Mouse (Mus musculus): Measurements from ENCODE around the gene Dnajc12. TPM values are rescaled to one million over a fixed set of nuclear protein-coding genes. Genes with fewer than 3 reads are reported as not detected.
"Not testable (repeated sequence)": the region's sequence is repeated elsewhere in the genome, so short reads cannot be mapped to it uniquely, and the experiment has no call there.

Gene Dnajc12
- polyA plus RNA-seq, 1 experiment = 2.4 TPM

GRCm38 (mm10) chr10:63378948-63379680 is 3.1 kb upstream of the Dnajc12 start:
- Histone ChIP-seq H3K4me3 (no peak overlapping the region), H3K36me3 (ENCODE audit: control insufficient read depth, insufficient read depth) (no peaks in the 10 kb centered on the region), H3K79me2 (ENCODE audit: control insufficient read depth, insufficient read depth) (no peaks in the 10 kb centered on the region), H3ac (ENCODE audit: control insufficient read depth, insufficient read length) (no peak overlapping the region), H3K4me2 (ENCODE audit: low read depth) (no peak overlapping the region), H3K27me3 (ENCODE audit: control insufficient read depth, insufficient read depth, insufficient read length) (no peaks in the 10 kb centered on the region)
- TF ChIP-seq USF1 (IDR thresholded peaks at IDR 0.05; ENCODE audit: low read depth) (peak; percentile 17), TCF3 (IDR thresholded peaks at IDR 0.05; ENCODE audit: insufficient read length, low read depth) (no peak), MYOG (IDR thresholded peaks at IDR 0.05; ENCODE audit: control insufficient read depth in 1 of 3, insufficient read depth in 1 of 3, insufficient read length in 2 of 3, low read depth in 2 of 3) (no peak), MYOD1 (IDR thresholded peaks at IDR 0.05; ENCODE audit: control insufficient read depth in 1 of 3, insufficient read length in 2 of 3, low read depth in 2 of 3) (no peak), CEBPB (IDR thresholded peaks at IDR 0.05; ENCODE audit: insufficient read depth, poor library complexity, severe bottlenecking) (no peak), E2F4 (IDR thresholded peaks at IDR 0.05; ENCODE audit: insufficient read depth) (no peak)

- no peak within 1 kb of the TSS for H3ac ChIP-seq (ENCODE audit: control insufficient read depth, insufficient read length)
- TF ChIP-seq POLR2A (IDR thresholded peaks at IDR 0.05; ENCODE audit: insufficient read length, low read depth) = no peak
- no peak for TF ChIP-seq E2F4 (IDR thresholded peaks at IDR 0.05; ENCODE audit: insufficient read depth)
- no peak for TF ChIP-seq MAX (IDR thresholded peaks at IDR 0.05; ENCODE audit: low read depth)
- no peak for TF ChIP-seq POLR2AphosphoS2 (IDR thresholded peaks at IDR 0.05; ENCODE audit: insufficient read length, low read depth)
- no peak for TF ChIP-seq CEBPB (IDR thresholded peaks at IDR 0.05; ENCODE audit: insufficient read depth, poor library complexity, severe bottlenecking)
- no peak for TF ChIP-seq MYOD1 (IDR thresholded peaks at IDR 0.05; ENCODE audit: control insufficient read depth in 1 of 3, insufficient read length in 2 of 3, low read depth in 2 of 3)
- no peak for TF ChIP-seq MYOG (IDR thresholded peaks at IDR 0.05; ENCODE audit: control insufficient read depth in 1 of 3, insufficient read depth in 1 of 3, insufficient read length in 2 of 3, low read depth in 2 of 3)
- TF ChIP-seq TCF3 (IDR thresholded peaks at IDR 0.05; ENCODE audit: insufficient read length, low read depth) = no peak
- H3K4me2 ChIP-seq (ENCODE audit: low read depth) = peak within 1 kb of the TSS; percentile 94
- H3K79me2 ChIP-seq (ENCODE audit: control insufficient read depth, insufficient read depth) = no peaks in the 10 kb centered on the region
- peak within 1 kb of the TSS; percentile 35 for H3K4me3 ChIP-seq
- H3K27me3 ChIP-seq (ENCODE audit: control insufficient read depth, insufficient read depth, insufficient read length) = no peaks in the 10 kb centered on the region
- no peaks in the 10 kb centered on the region for H3K36me3 ChIP-seq (ENCODE audit: control insufficient read depth, insufficient read depth)
Observed at GRCm38 (mm10) chr10:63381498-63382280, 554 bp upstream of the Dnajc12 start, which contains the start of gene Sirt1. Sirt1 (minus strand) TSS chr10:63381704.

- not testable (repeated sequence) for H3K36me3 ChIP-seq (ENCODE audit: control insufficient read depth, insufficient read depth); H3K79me2 ChIP-seq (ENCODE audit: control insufficient read depth, insufficient read depth); H3ac ChIP-seq (ENCODE audit: control insufficient read depth, insufficient read length); H3K27me3 ChIP-seq (ENCODE audit: control insufficient read depth, insufficient read depth, insufficient read length)
- peak overlapping the region; percentile 17 for H3K4me3 ChIP-seq
- peak overlapping the region; percentile 79 for H3K4me2 ChIP-seq (ENCODE audit: low read depth)
Observed at GRCm38 (mm10) chr10:63385897-63386296, 3.7 kb downstream of the Dnajc12 start.

GRCm38 (mm10) chr10:63386444-63386843 is 4.2 kb downstream of the Dnajc12 start:
- peak overlapping the region; percentile 17 for H3K4me3 ChIP-seq
- no peaks in the 10 kb centered on the region for H3K27me3 ChIP-seq (ENCODE audit: control insufficient read depth, insufficient read depth, insufficient read length)
- no peak overlapping the region for H3ac ChIP-seq (ENCODE audit: control insufficient read depth, insufficient read length)
- no peaks in the 10 kb centered on the region for H3K36me3 ChIP-seq (ENCODE audit: control insufficient read depth, insufficient read depth)
- H3K4me2 ChIP-seq (ENCODE audit: low read depth) = peak overlapping the region; percentile 79
- no peaks in the 10 kb centered on the region for H3K79me2 ChIP-seq (ENCODE audit: control insufficient read depth, insufficient read depth)
- TF ChIP-seq REST (IDR thresholded peaks at IDR 0.05; ENCODE audit: insufficient read depth, insufficient read length) = no peak
- no peak for TF ChIP-seq POLR2AphosphoS2 (IDR thresholded peaks at IDR 0.05; ENCODE audit: insufficient read length, low read depth)
- peak; percentile 46 for TF ChIP-seq POLR2A (IDR thresholded peaks at IDR 0.05; ENCODE audit: insufficient read length, low read depth)

GRCm38 (mm10) chr10:63386991-63387390 is 4.7 kb downstream of the Dnajc12 start:
- peak overlapping the region; percentile 17 for H3K4me3 ChIP-seq
- TF ChIP-seq POLR2A (IDR thresholded peaks at IDR 0.05; ENCODE audit: insufficient read length, low read depth) (no peak), SRF (IDR thresholded peaks at IDR 0.05; ENCODE audit: control insufficient read depth, insufficient read length, low read depth) (no peak), E2F4 (IDR thresholded peaks at IDR 0.05; ENCODE audit: insufficient read depth) (no peak), TCF3 (IDR thresholded peaks at IDR 0.05; ENCODE audit: insufficient read length, low read depth) (no peak), MAX (IDR thresholded peaks at IDR 0.05; ENCODE audit: low read depth) (no peak), MYOG (IDR thresholded peaks at IDR 0.05; ENCODE audit: control insufficient read depth in 1 of 3, insufficient read depth in 1 of 3, insufficient read length in 2 of 3, low read depth in 2 of 3) (no peak), USF1 (IDR thresholded peaks at IDR 0.05; ENCODE audit: low read depth) (no peak), POLR2AphosphoS2 (IDR thresholded peaks at IDR 0.05; ENCODE audit: insufficient read length, low read depth) (no peak), CEBPB (IDR thresholded peaks at IDR 0.05; ENCODE audit: insufficient read depth, poor library complexity, severe bottlenecking) (no peak), MYOD1 (IDR thresholded peaks at IDR 0.05; ENCODE audit: control insufficient read depth in 1 of 3, insufficient read length in 2 of 3, low read depth in 2 of 3) (no peak), REST (IDR thresholded peaks at IDR 0.05; ENCODE audit: insufficient read depth, insufficient read length) (no peak), TCF12 (IDR thresholded peaks at IDR 0.05; ENCODE audit: insufficient read depth, poor library complexity, severe bottlenecking) (no peak)

More at GRCm38 (mm10) chr10:63386991-63387390, 4.7 kb downstream of the Dnajc12 start:
- Histone ChIP-seq H3K4me2 (ENCODE audit: low read depth) (peak overlapping the region; percentile 79), H3K79me2 (ENCODE audit: control insufficient read depth, insufficient read depth) (no peaks in the 10 kb centered on the region), H3ac (ENCODE audit: control insufficient read depth, insufficient read length) (no peak overlapping the region), H3K27me3 (ENCODE audit: control insufficient read depth, insufficient read depth, insufficient read length) (no peaks in the 10 kb centered on the region), H3K36me3 (ENCODE audit: control insufficient read depth, insufficient read depth) (no peaks in the 10 kb centered on the region)
